Mouse (Mus musculus): Measurements from ENCODE around the gene Cisd2. TPM values are rescaled to one million over a fixed set of nuclear protein-coding genes. Genes with fewer than 3 reads are reported as not detected.

The Cisd2 gene
- 10 to 100 TPM; 25.4 to 31.0 TPM for total RNA-seq (2021)
- polyA plus RNA-seq (2012; rRNA removed), result 48.4 and 53.3 TPM in 2 replicates
- long read RNA-seq, transcript Cisd2-201 (3 exons, 3,361 nt), result major isoform, 25 of 30 reads
- long read RNA-seq, partial matches to known transcripts, result 3 of 30 reads
- long read RNA-seq, other reads (novel, unspliced or antisense), result 2 of 30 reads

DNA sequence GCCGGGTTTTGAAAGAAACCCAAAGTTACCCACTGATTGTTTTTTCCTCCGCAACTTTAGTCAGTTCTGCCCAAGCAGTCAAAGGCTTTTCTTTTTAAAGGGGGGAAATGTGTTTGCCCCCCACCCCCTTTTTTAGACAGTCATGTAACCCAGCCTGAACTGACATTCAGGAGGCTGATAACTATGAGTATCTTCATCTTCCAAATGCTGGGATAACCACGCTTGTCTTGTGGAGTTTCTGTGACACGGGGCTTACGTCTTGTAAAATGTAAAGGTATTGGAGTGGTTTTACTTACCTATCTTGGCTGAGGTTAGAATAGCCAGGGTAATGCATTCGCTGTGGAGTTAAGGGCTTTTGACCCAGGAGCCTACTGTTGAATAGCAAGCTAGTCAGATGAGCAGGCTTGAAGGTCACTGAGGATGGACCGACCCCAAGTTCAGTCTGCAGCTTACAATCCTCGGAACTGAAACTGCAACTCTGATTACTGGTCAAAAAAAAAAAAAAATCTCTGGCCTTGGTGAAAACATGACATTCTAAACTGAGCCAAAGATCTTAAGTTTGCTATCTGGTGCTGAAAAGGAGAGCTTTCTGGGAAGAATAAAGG lies at the start of gene Cisd2:
TSS of gene Cisd2 (minus strand) at position 318 of the 605 bp plus-strand sequence.
- peak; percentile 51 for DNase-seq

DNA sequence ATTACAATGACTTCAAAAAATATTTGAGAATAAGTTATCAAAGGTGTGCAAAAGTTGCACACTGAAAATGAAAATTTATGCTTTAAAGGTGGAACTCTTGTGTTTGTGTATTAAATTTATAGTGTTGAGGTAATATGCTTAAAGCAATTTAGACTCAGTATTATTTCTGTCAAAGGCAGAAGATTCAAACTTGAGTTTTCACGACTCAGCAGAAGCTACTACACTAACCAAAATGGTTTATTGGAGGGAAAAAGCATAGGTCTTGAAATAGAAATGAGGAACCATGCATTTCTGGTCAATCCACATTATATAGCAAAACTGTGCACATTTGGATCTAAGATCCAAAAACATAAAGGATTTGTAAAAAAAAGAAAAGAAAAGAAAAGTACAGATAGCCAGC lies 47.1 kb upstream of the Cisd2 start:
- no peak for DNase-seq

DNA sequence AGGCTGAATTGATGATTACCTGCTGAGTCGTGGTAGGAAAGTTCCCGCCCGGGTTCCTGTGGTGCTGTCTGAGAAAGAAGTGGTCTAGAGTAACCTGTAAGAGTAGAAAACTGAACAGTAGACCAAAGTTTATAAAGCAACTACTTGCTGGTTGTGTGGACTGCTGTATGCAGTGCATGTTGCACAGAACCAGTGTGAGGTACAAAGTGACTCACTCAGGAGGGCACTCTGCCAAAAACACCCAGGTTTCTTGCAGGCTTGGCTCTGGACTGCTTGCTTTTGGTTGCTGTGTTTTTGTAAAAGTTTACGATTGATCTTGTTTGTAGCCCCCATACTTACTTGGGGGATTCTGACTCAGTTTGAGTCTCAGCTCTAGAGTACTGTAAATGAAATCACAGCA lies 46.2 kb upstream of the Cisd2 start:
- DNase-seq, result peak; percentile 88

DNA sequence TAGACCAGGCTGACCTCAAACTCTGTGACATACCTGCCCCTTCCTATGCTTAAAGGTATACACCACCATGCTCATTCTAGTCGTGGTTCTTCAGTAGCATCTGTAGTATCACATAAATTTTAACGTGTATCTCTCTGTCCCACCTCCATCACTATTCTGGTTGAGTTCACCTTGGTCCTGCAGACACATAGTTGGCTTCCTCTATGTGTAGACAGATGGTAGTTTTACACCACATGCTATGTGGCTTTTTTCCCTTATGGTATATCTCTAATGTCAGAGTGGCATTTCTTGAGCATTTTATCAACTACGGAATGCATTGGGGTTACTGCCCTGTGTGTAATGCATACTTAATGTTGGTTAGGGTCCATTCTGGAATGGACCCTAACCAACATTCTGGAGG lies 45.4 kb upstream of the Cisd2 start:
- no peak for DNase-seq

DNA sequence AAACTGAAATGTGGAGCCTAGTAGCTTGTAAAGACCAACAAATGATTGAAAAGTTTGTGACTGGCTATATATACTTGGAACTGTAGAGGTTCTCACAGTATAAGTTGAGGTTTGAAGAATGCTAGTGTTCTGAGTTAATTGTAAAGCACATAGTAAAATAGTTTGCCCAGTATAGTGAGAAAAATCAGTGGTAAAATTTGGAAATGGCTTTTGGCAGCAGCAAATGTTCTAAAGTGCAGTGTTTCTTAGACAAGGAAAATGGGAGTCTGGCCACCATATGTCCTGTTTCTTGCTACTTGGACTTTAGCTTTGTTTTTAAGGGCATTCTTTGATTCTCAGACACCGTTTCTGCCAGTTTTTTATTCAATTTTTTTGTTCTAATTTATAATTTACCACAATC lies 44.7 kb upstream of the Cisd2 start:
- no peak for DNase-seq

DNA sequence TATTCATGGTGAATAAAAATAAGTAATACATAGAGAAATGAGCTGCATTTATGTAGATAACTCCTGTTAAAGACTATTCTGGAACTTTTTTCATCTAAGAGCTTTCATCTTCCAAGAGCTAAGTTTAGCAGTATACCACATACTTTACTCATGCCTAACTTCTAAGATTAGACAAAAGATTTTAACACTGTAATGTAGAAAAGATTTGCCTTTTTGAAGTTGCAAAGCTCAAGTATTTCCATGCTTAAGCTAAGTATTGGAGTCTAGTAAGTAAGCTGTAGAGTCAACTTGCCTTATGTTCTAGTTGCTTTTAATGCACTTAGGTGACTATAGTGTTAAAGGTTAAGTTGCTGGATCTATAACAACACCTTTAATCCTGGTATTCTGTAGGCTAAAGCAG lies 35.3 kb upstream of the Cisd2 start:
- DNase-seq, result no peak

DNA sequence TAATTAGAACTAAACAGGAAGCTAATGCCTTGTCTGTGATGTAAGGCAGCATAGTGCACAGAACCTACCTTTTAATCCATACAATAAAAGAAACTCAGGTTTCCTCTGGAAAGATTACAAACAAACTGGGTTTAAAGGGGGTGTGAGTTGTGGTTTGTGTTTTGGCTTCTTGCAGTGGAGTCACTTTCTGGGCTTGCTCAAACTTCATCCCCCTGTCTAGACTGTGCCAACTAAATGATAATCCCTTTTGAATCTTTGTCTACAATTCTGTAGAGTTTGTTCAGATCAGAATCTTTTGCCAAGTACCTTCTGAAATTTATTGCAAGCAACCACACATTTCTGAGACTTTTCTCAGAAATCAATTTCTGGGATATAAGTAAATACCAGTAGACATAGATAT lies 21.2 kb upstream of the Cisd2 start:
- DNase-seq, result no peak

DNA sequence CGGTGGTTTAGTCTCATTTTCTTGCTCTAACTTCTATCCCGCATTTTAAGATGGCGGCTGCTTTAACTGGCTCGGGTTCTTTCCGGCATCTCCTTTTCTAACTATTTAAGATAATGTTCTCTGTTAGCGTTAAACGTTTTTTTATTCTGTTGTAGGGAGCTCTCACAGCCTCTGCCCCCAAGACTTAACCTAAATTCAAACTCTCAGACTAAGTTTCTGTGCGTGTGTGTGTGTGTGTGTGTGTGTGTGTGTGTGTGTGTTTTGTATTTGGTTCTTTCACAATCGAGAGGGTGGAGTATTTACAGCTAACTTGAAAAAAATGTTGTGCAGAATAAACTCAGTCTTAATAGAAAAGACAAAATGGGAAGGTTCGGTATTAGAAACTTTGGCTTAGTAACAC lies 16.9 kb upstream of the Cisd2 start:
- DNase-seq, result peak; percentile 23

DNA sequence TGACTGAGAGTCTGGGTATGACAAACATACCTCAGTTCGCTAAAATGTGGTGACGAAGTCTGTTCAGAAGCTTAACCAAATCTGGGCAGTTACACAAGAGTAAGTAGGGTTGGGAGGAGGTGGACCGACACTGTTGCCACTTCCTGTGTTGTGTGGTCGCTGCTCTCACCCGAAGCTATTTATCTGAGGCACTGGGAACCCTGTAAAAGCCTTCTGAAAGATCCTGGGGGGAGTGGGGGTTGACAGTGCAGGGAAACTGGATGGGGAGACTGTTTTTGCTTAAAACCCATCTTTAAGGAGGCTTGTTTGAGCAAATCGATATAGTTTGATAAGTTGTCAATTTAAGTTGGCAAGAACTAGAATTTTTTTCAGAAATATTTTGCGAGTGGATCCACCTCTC lies 16.5 kb upstream of the Cisd2 start:
- DNase-seq, result peak; percentile 56

DNA sequence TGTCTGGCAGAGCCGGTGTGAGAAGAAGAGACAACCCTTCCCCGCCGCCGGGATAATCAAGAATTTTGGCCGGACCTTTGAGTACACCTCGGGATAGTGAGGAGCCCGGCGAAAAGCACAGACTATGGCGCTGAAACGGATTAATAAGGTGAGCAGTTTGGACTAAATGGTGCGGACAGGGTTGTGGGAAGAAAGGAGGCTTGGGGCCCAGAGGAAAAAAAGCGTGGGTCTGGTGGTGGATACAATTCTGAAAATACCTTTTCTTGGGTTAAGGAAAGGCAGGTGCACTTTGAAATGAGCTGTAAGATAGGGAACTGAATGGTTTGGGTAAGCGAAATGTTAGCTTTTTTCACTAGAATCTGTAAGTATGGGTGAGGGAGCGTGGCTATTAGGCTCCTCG lies 15.9 kb upstream of the Cisd2 start:
- no peak for DNase-seq

DNA sequence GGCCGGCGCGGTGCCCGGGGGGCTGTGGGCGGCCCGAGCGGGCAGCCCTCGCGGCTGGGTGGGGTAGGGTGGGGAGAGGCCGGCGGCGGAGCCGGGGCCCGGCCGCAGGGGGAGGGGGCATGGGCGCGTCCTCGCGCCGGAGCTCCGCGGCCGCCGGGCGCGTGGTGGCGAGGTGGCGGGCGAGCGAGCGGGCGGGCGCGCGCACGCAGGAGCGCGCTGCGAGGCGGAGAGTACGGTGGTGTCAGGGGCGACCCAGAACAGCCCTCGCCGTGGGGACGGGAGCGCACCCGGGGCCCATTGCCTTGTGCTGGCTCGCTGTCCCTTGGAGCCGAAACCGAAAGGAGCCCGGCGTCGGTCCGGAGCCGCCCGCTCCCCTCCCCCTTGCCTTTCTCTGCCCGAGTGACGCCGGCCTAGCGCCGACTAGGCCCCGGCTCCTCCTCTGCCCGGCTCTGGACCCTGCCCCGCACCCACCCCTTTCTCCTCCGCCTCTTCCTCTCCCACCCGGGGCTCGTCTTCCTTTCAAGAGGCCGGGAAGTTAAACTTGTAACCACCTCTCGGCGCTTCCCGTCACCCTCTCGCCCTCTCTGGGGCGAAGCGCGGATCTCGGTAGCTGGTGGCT lies 15.3 kb upstream of the Cisd2 start:
- DNase-seq, result peak; percentile 93

DNA sequence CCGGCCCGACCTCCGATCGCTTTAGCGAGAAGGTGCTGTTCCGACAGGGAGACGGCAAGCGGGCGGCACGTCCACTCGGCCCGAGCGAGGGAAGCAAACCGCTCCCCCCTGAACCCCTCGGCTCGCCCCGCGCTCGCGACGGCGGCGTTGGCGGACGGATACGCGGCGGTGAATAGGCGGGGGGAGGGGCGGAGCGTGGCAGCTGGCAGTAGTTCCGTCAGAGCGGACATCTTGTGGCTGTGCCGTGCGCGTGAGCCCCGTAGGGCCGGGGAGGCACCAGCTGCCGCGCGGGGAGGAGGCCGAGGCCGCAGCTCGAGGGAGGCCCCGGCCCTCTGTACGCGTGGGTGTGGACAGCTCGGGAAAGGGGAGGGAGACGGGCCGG lies 14.8 kb upstream of the Cisd2 start:
- DNase-seq, result peak; percentile 94

DNA sequence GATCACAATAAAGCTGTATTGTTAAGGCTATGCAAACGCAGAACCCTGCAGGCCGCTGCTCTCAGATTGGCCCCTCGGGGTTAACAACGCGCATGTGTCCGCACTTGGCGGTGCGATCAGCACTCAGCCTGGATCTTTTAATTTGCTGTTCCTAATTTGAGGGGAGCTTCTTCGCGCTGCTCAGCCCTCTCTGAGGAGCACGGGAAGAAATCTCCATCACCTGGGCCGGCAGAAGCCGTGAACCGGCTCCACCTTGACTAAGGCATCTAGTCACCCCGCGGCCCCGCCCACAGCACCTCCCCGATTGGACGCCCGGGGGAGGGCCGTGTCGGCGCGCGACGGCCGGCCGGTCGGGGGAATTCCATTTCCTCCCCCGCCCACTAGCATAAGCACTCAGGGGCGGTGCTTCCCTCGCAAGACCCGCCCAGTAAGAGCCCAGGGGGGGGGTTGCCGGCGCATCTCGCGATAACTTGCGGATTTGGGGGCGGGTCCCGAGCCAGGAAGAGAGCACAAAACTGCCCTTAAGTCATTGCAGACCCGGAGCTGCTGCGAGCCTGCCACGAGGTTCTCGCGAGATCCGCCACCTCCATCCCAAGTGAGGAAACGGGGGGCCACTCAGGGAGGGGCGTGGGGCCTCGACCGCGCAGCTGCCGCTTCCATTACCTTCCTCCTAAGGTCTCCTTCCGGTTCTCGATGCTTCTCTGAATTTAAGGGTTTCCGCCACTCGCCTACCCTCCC lies 14.2 kb upstream of the Cisd2 start, which contains the start of gene Ube2d3:
TSS of gene Ube2d3 (plus strand) at position 392 of the 738 bp plus-strand sequence.
- DNase-seq, result peak; percentile 99

DNA sequence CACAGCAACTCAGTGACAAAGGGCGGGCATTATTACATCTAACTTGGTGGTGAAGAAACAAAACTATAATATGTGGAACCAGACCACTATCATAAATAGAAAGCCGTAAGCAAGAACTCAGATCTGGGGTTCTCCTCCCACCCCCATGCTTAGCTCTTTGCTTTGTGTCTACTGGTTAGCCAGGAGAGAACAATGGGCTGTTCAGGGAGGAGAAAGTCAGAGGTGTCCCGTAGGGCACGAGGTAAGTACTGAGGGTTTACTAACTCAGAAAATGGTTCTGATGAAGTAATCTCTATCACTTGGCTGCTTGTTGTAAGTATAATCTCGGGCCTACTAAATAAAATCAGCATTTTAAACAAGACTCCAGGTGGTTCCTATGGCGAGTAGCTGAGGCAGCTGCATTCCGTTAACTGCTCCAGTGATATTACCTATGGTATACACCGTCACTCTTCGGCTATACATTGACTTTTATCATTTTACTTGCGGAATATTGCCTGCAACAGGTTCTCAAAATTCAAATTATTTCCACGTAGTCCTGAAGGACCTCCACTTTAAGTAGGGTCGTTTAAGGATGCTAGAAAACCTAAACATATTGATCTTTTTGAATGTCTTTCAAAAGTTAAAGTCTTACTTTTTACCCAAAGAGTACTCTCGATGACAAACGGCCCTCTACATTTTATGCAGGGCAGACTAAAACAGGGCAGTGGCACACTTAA lies 13.3 kb upstream of the Cisd2 start:
- no peak for DNase-seq

DNA sequence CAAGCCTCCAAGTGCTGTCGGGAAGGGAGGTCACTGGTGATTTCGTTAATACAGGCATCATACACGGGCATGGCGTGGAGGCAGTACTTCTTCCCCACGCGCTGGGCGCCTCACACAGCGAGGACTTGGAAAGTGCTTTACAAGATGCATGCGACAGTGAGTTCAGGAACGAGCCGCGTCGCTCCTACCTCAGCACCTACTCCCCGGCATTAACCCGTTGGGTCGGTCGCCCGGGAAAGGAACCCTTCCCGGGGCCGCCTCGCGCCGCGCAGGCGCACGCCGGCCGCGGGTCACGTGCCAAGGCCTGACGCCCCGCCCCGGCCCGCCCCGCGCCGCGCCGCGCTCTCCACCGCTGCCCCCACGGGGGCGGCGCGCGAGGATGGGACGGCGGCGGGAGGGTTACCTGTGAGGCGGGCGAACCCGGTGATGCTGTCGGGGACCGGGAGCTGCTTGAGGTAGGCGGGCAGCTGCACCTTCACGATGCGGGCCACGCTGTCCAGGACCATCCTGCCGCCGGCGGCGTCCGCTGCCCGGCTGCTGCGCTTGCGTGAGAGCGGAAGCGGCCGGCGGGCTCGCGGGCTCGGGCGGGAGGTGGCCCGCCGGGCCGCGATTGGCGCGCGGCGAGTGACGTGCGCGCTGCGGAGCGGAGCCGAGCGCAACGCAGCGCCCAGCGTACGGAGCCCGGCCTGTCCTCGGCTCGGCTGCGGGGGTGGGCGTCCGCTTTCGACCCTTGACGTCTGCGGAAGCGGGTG lies 693 bp downstream of the Cisd2 start:
- DNase-seq, result peak; percentile 92

DNA sequence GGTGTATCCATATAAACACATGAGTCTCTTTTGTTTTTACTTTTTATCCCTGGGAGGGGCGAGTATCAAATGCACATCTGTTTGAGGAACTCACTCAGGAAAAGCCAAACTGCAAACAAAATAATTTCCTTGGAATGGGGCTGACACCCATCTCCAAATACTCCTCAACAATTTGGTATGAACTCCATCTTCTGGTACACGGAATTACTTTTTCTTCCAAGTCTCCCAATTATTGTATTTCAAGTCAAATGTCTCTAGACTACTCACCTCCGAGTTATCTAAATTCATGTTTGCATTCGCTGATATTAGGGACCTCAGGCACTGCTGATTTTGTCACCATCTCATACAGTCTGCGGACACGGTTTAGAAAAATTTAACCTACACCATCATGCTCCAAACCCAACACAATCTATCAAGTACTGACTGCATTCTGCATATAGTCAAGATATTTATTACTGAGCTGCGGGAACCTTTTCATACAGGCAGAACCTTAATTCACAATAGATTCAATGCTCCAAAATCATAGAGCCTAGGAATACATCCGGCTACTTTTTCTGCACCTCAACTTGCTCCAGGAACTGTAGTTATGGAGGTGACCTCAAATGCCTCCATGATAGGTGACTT lies 1.4 kb downstream of the Cisd2 start:
- DNase-seq, result no peak

DNA sequence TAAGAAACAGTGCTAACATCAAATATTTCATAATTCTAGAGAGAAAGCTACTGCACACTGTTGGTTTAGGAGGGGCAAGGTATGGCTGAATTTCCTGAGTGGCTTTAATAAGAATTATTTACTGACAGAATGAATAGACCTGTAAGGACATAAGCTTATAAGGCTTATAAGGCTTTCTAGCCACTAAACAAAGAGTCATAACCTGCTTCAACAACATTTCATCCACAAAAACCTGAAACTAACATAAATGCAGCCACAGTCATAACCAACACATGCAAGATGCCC lies 2.5 kb downstream of the Cisd2 start:
- no peak for DNase-seq

DNA sequence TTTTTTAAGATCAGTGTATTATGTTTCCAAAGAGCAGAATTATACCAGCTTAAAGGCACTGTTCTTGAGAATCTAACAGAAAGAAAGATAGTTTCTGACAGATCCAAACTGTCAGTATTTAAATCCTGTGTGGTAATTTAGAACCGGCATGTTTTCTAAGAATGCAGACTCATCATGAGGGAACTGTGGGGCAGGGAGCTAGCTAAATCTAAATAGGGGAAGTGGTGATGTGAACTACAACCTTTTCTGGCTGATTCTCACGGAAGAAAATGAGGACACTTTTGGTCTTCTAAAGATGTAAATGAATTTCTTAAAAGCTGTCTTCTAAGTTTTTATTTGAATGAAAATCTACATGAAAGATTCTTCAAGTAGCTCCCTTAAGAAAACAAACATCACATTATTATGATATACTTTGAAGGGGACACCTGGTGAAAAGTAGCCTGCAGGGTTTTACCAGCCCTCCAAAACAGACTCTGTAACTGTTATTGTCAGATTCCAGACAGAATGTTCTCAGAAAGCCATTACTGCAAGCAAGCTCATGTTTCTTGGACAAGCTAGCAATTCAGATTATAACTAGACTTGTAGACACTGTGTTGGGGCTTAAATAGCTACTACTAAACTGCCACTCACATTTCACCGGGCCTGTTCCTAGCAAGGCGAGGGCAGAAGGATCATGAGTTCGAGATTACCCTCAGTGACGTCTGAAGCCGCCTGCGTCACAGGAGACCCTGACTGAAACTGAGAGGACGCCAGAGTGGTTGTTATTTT lies 3.0 kb downstream of the Cisd2 start:
- no peak for DNase-seq

DNA sequence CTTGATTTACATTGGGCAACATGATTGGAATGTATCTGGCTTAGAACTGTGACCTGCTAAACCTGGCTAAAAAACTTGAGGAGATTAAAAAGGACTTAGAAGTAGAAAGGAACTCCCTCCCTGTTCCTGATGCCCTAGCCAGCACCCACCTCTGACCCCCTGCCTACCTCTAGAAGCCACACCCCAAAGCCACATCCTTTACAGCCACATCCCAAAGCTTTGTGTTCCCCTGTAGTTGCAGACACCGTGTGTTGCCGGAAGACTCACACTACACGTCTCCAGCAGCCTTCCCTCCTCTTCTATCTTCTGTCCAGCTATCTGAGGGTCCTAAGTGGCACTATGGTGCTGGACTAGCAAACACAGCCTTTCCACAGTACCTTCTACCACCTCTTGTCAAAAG lies 5.9 kb downstream of the Cisd2 start:
- no peak for DNase-seq

DNA sequence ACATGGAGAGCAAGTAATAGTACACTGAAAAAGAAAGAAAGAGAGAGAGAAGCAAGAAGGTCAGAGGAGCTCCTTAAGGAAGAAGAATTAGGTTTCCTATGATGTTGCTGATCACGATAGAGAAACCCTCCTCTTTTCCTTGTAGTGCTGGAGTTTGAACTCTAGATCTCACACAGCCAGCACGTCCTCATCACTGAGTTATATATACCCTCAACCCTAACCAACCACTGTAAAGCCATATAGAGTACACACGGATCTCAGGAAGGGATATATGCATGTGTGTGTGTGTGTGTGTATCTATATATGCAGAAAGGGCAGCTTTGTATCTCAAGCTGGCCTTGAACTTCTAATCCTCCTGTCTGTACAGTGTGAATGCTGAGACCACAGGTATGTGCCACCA lies 6.5 kb downstream of the Cisd2 start:
- no peak for DNase-seq

DNA sequence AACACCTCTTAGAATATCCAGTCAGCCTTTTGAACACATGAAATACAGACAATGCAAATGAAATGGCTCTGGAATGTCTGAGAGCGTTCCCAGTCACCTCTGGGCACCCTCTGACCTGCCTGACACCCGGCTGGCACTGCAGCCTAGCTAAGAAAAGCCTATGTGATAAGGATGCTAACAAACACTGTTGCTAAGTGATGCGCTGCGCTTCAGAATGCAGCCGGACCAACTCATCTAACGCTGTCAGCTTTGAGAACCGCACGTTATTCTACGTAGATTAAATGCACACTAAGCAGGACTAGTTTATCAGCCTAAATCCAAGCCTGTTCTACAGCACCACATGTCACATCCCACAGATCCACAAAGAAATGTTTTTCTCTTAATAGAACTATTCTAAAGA lies 11.9 kb downstream of the Cisd2 start:
- DNase-seq, result no peak
